Mouse (Mus musculus) cerebellum, adult 2 months (tissue): ENCODE results near the gene Sgms1. TPM values are rescaled to one million over a fixed set of nuclear protein-coding genes. Genes with fewer than 3 reads are reported as not detected.
A peak's percentile ranks its signal among the peaks of the same experiment; 100 is the strongest.

Experiments
- DNase-seq, 2 experiments: peaks; one replicate each; pipeline ENCODE4 v3.0.0; 2021
- H3K27ac ChIP-seq: fragments of 200-500 bp; 2 replicates; pipeline ENCODE4 v1.5.1; 2012; ENCODE audit warnings: low read length, control low read depth, inconsistent platforms; ENCODE audit not compliant: insufficient read depth
- H3K27me3 ChIP-seq: fragments of 200-500 bp; 2 replicates; pipeline ENCODE4 v1.6.1; 2012; ENCODE audit warnings: inconsistent platforms, mild to moderate bottlenecking, low read length, moderate library complexity; ENCODE audit not compliant: control insufficient read depth, insufficient read depth
- H3K4me1 ChIP-seq: fragments of 200-500 bp; 2 replicates; pipeline ENCODE4 v1.6.1; 2011; ENCODE audit warnings: low read length; ENCODE audit not compliant: control insufficient read depth, insufficient read depth
- H3K4me3 ChIP-seq: fragments of 200-500 bp; replicated peaks from 2 replicates; pipeline ENCODE3; 2011; ENCODE audit warnings: mild to moderate bottlenecking, low read depth, low read length, control low read depth; ENCODE audit not compliant: insufficient read depth
- CTCF ChIP-seq: fragments of 200-500 bp; IDR thresholded peaks from 2 replicates; pipeline ENCODE4 v1.5.1; 2011; ENCODE audit warnings: low read depth, mild to moderate bottlenecking, control low read depth, low read length, moderate library complexity, borderline replicate concordance; ENCODE audit not compliant: insufficient read depth
- POLR2A ChIP-seq: fragments of 200-500 bp; IDR thresholded peaks from 2 replicates; pipeline ENCODE4 v1.6.1; 2011; ENCODE audit warnings: low read length, control low read depth, borderline replicate concordance; ENCODE audit not compliant: insufficient read depth
- WGBS: fragments of 180-500 bp; shearing (Covaris S2); methylation state at CpG from one replicate; pipeline ENCODE4 v1.1.7; 2018; 5-methylcytosine and 5-hydroxymethylcytosine counted together
- polyA plus RNA-seq: library from polyadenylated mRNA; depleted of rRNA; stranded (reverse); fragments of >200 nt; gene quantifications from 2 replicates; pipeline ENCODE4 v1.2.3, GENCODE M21; 2012

Gene Sgms1
- polyA plus RNA-seq, 1 experiment = 34.7 TPM

DNA sequence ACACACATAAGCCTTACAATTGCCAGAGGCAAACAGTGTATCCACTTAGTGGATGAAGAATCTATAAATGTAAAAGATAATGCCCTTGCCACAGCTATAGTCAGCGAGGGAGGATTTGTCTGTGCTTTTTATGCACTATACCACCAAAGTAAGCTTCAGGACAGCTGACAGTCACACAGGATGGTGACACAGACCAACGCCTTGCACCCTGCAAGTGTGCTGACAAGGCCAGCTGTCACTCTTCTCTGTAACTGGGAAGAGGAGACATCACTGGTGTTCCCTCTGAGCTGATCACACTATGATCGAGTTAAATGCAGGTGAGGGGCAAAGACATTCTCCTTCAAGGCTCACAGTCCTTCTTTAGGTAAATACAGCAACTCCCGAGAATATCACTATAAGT, 56.0 kb downstream of the Sgms1 start:
- Histone ChIP-seq H3K27me3 (no peaks in the 10 kb centered on the region), H3K4me1 (peaks cover 30% of the 10 kb centered on the region), H3K4me3 (no peak overlapping the region), H3K27ac (no peak overlapping the region)
- DNase-seq = no peak
- 43% methylated on average over 4 of the region's 4 CpGs for WGBS
- TF ChIP-seq CTCF (no peak), POLR2A (no peak)

DNA sequence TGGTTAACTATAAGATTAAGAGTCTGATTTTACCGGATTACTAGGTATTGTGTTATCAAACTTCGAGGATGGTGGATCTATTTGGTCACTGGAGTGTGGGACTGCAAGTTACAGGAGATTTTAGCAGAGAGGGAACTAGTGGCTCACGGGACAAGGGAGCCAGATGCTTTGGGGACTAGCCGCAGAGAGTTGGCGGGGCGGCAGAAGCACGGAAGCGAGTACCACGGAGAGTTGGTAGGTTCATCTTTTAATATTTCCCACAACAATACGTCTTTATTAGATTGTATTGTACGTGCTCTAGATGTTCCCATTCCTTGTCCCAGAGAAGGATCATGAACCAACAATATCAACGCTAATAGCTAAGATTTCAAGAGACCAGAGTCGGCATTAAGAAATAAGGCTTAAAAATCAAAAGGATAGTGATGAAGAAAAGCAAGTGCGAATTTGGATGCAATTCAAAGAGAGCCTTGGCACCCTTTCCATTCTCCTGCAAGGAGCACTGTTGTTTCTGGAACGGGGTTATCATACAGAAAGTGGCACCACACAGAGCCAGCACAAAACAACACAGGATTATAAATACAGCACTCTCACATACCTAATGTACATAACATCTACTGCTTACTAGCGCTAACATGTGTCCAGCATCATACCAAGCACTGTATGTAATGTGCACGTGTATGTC, 56.6 kb downstream of the Sgms1 start:
- Histone ChIP-seq H3K27me3 (no peaks in the 10 kb centered on the region), H3K4me3 (peak overlapping the region; percentile 36), H3K4me1 (peaks cover 34% of the 10 kb centered on the region), H3K27ac (0 out of 2 replicates have a peak overlapping the region, but pooled peaks have one; percentile 38)
- TF ChIP-seq POLR2A (no peak), CTCF (no peak)
- WGBS = 15% methylated on average over 17 of the region's 17 CpGs
- peak; percentile 47 to 71 for DNase-seq

DNA sequence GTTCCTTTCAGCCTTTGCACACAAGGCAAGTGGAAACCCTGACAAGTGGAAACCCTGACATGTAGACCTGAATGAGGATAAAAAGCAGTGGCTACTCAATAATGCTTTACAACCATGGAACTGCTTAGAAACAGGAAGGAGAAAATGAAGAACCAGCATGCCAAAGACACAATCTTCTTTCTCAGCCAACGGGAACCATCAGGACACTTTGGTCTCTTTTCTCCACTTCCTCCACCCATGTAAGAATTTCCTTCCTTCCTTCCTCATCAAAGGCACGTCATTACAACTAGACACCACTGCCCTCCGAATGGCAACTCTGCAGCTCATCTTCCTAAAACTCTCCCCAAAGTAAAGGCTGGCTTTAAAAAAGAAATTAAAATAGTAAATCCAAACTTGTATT, 59.3 kb downstream of the Sgms1 start:
- Histone ChIP-seq H3K4me1 (peaks cover 34% of the 10 kb centered on the region), H3K4me3 (no peak overlapping the region), H3K27me3 (no peaks in the 10 kb centered on the region), H3K27ac (no peak overlapping the region)
- no peak for DNase-seq
- no peak for TF ChIP-seq POLR2A
- TF ChIP-seq CTCF = no peak
- 78% methylated on average over 3 of the region's 3 CpGs for WGBS

DNA sequence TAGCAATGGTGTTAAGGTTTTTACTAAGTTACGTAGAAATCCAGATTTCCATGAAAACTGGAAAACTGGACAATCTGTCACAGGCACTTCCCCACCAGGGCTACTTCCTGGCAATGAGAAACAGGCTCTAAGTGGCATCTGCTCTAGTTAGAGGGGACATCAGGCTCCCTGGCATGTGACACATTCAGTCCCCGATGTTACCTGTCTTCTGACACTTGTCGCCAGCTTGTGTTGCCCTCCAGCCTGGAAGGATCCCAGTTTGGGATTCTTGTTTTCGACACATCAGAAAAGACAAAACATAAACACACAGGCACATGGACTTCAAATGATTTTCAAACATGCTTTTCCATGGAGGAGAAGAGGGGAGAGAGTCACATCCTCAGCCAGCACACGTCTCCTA, 60.0 kb downstream of the Sgms1 start:
- peak; percentile 40 to 73 for DNase-seq
- Histone ChIP-seq H3K4me3 (no peak overlapping the region), H3K4me1 (peaks cover 34% of the 10 kb centered on the region), H3K27ac (no peak overlapping the region), H3K27me3 (no peaks in the 10 kb centered on the region)
- TF ChIP-seq POLR2A = no peak
- WGBS = 22% methylated on average over 5 of the region's 5 CpGs

DNA sequence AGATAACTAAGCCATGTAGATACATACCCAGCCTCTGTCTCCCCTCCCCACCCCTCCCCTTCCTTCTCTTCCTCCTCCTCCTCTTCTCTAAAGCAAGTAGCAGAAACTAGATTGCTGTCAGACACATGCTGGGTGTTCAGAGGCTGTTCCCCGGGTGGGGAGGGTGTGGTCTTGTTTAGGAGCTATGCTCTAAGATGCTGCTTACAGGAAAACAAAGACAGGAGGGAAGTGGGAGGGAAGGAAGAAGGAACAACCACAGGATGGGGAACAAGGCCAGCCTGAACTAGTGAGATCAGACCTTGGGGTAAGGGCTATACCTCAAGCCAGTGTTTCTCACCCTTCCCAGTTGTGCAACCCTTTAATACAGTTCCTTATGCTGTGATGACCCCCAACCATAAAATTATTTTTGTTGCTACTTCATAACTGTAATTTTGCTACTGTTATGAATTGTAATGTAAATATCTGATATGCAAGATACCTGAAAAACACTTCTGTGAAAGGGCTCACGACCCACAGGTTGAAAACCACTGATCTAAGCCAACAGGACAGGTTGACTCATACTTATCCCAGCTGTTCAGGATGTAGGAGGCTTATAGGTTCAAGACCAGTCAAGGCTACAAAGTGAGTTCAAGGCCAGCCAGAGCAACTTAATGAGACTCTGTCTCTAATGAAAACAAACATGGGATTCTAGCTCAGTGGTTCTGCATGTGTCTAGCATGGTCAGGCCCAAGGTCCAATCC, 61.3 kb downstream of the Sgms1 start:
- no peak overlapping the region for H3K27ac ChIP-seq
- peaks cover 28% of the 10 kb centered on the region for H3K4me1 ChIP-seq
- TF ChIP-seq POLR2A = no peak
- no peak for TF ChIP-seq CTCF
- no peak overlapping the region for H3K4me3 ChIP-seq
- 43% methylated on average over 2 of the region's 2 CpGs for WGBS
- H3K27me3 ChIP-seq = no peaks in the 10 kb centered on the region
- DNase-seq = no peak

DNA sequence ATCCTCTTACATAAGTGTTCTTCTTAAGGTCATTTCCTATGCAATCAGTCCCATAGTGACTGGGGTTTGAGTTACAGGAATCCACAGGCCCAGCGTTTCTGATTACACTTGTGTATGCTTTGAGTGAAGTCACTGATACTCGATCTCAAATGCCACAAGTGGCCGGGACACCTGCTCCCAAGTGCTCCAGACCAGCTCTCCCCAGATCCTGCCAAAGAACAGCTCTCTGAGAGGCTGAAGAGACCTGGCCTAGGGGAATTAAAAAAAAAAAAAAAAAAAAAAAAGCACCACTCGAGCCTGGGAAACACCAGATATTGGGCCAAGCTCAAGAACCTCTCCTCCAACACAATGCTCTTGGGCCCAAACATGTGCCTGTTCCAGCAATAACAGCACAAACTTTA, 62.9 kb downstream of the Sgms1 start:
- Histone ChIP-seq H3K4me3 (no peak overlapping the region), H3K27me3 (no peaks in the 10 kb centered on the region), H3K27ac (no peak overlapping the region), H3K4me1 (peaks cover 29% of the 10 kb centered on the region)
- 43% methylated on average over 4 of the region's 4 CpGs for WGBS
- no peak for DNase-seq
- TF ChIP-seq POLR2A (no peak), CTCF (no peak)

DNA sequence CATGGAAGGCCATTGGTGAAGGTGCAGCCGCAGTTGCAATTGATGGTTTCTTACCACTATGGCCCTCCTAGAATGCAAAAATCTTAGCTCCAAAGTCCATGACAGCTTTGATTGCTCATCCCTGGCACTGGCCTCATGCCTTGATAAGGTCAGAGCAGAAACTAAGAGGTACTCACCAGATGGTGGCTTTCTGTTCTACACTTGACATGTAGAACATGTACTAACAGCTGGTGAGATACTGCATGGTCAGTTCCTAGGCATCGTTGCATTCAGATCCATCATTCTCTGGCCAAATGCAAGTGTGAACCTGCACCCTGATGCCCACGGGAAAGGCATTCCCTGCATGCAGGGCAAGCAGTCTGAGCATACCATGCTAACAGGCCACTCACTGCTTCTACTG, 63.4 kb downstream of the Sgms1 start:
- no peak overlapping the region for H3K27ac ChIP-seq
- peaks cover 34% of the 10 kb centered on the region for H3K4me1 ChIP-seq
- WGBS = 63% methylated on average over 3 of the region's 3 CpGs
- no peak for DNase-seq
- H3K4me3 ChIP-seq = no peak overlapping the region
- H3K27me3 ChIP-seq = no peaks in the 10 kb centered on the region
- TF ChIP-seq POLR2A = no peak
- no peak for TF ChIP-seq CTCF
